Mouse (Mus musculus) heart, adult 2 months (tissue): ENCODE measurements at regions not wholly inside any gene's neighbourhood (a gene's known extent, or its start where the extent isn't known, plus 50 kb on each side); places are given as distances from the start of the nearest gene placed in this dataset.

Experiments
- CTCF ChIP-seq: fragments of 200-600 bp; IDR thresholded peaks from 2 replicates; pipeline ENCODE4 v1.8.1; 2022; ENCODE audit warnings: antibody characterized with exemption, mild to moderate bottlenecking, moderate library complexity
- EP300 ChIP-seq: fragments of 200-500 bp; IDR thresholded peaks from 2 replicates; pipeline ENCODE4 v1.6.1; 2011; ENCODE audit warnings: low read depth, low read length, control low read depth; ENCODE audit not compliant: insufficient read depth
- POLR2A ChIP-seq: fragments of 200-500 bp; IDR thresholded peaks from 2 replicates; pipeline ENCODE4 v1.6.1; 2011; ENCODE audit warnings: mild to moderate bottlenecking, low read depth, low read length, control low read depth; ENCODE audit not compliant: insufficient read depth

DNA sequence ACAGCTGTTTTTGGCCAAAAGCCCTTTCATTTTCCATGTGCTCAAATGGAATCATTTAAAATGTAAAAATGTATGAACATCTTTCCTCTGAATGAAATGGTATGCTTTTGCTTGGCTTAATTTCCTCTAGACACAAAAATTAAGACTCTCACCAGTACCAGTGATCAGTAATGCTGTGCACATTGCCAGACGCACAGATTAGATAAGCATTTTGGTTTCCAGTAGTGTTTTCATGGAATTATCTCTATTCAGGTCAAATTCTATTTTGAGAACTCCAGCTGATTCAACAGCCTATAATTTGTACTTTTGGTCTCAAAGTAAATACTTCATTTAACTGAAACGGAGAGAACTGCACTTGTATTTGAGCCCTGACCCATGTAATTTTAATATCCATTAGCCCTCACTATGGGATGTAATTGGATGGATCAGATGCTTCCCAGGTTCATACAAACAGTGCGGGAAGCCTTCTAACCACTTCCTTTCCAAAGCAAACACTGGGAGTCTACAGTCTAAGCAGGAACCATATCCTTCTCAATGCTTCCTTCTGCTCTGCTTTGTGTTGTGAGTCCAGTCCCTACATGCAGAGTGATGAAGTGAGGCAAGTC lies 794.6 kb upstream of the 2610301B20Rik start:
- TF ChIP-seq CTCF (no peak), POLR2A (no peak), EP300 (no peak)
